Mouse (Mus musculus): ENCODE results near the gene Samd15. TPM values are rescaled to one million over a fixed set of nuclear protein-coding genes. Genes with fewer than 3 reads are reported as not detected.
A peak's percentile ranks its signal among the peaks of the same experiment; 100 is the strongest.

The Samd15 gene
- polyA plus RNA-seq, 3 experiments from 2014 or later: 1.9 to 4.5 (median 1.9) TPM

- no peak for ATAC-seq
These were observed 30.9 kb downstream of the Samd15 start for GRCm38 (mm10) chr12:87230379-87230895.

GRCm38 (mm10) chr12:87236882-87237483 is 37.5 kb downstream of the Samd15 start:
- peak; percentile 64 for ATAC-seq

- ATAC-seq: no peak
These were observed 39.1 kb downstream of the Samd15 start, which contains the start of gene Noxred1 for GRCm38 (mm10) chr12:87238632-87239031. Noxred1 (minus strand) TSS chr12:87238732.

GRCm38 (mm10) chr12:87250161-87250560 is 50.6 kb downstream of the Samd15 start:
- no peak for ATAC-seq

- ATAC-seq: no peak
These were observed 54.4 kb downstream of the Samd15 start for GRCm38 (mm10) chr12:87253878-87254277.

GRCm38 (mm10) chr12:87256629-87257028 is 57.1 kb downstream of the Samd15 start:
- ATAC-seq: no peak

- ATAC-seq: no peak
These were observed 61.0 kb downstream of the Samd15 start for GRCm38 (mm10) chr12:87260562-87260961.

Other genes with a start within 250 kb of the Samd15 start
- gene Zdhhc22, start 209.3 kb upstream of the Samd15 start, polyA plus RNA-seq (2017; shearing (Covaris generic)): under 1 TPM in 2 of 3 experiments, not detected in 1; 0.16 to 0.79 TPM
- gene Tmem63c, start 178.4 kb upstream of the Samd15 start, polyA plus RNA-seq (2017; shearing (Covaris generic)): 1 to 10 TPM in 2 of 3 experiments, under 1 TPM in 1; 0.78 to 3.8 (median 1.1) TPM
- gene Ngb, start 97.2 kb upstream of the Samd15 start, polyA plus RNA-seq (2017; shearing (Covaris generic)): not detected
- 10 to 100 TPM; 10.5 to 21.8 (median 13.0) TPM for gene Gstz1, start 52.6 kb upstream of the Samd15 start, polyA plus RNA-seq (2017; shearing (Covaris generic))
- 1 to 10 TPM in 2 of 3 experiments, under 1 TPM in 1; 0.69 to 1.1 (median 1.1) TPM for gene Pomt2, start 51.8 kb upstream of the Samd15 start, polyA plus RNA-seq (2017; shearing (Covaris generic))
- gene Tmed8, start 731 bp downstream of the Samd15 start, polyA plus RNA-seq (2017; shearing (Covaris generic)): 1 to 10 TPM; 3.5 to 4.4 (median 3.5) TPM
- gene Noxred1, start 39.0 kb downstream of the Samd15 start, polyA plus RNA-seq (2017; shearing (Covaris generic)): 1 to 10 TPM in 1 of 3 experiments, under 1 TPM in 2; 0.72 to 1.1 (median 0.85) TPM
- 10 to 100 TPM; 31.3 to 41.3 (median 38.9) TPM for gene Vipas39, start 66.5 kb downstream of the Samd15 start, polyA plus RNA-seq (2017; shearing (Covaris generic))
- 100 to 1,000 TPM; 117 to 133 (median 126) TPM for gene Ahsa1, start 66.8 kb downstream of the Samd15 start, polyA plus RNA-seq (2017; shearing (Covaris generic))
- gene Ism2, start 100.0 kb downstream of the Samd15 start, polyA plus RNA-seq (2017; shearing (Covaris generic)): not detected
- gene Sptlc2, start 188.6 kb downstream of the Samd15 start, polyA plus RNA-seq (2017; shearing (Covaris generic)): 10 to 100 TPM; 69.9 to 85.2 (median 72.4) TPM
- gene Slirp, start 244.2 kb downstream of the Samd15 start, polyA plus RNA-seq (2017; shearing (Covaris generic)): 100 to 1,000 TPM in 2 of 3 experiments, 10 to 100 TPM in 1; 83.7 to 126 (median 118) TPM
- gene Alkbh1, start 244.3 kb downstream of the Samd15 start, polyA plus RNA-seq (2017; shearing (Covaris generic)): 10 to 100 TPM; 44.0 to 72.1 (median 63.5) TPM

All from inflammation-experienced regulatory T-cells, adult 6 months (primary cell).